Mouse (Mus musculus): Measurements from ENCODE around the gene Fam151b.

Gene Fam151b

DNA sequence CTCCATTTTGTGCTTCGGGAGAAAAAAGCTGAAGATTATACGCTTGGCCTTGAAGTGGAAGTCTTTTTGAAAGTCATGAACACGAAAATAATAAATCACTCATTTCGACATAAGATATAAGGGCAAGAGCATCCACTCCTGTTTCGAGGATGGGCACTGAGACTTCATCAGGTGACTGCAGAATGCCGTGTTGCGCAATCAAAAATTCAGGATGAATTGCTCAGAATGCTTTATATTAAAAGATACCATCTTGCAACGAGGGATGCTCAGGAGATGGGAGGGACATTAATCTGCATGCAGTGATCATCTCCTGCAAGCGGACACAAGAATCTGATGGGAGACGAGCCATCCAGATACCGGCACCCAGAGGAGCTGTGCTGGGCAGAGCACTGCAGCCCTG is 64.2 kb downstream of the Fam151b start:
- no peak for DNase-seq (ENCODE audit: low spot score in 2 of 2)

DNA sequence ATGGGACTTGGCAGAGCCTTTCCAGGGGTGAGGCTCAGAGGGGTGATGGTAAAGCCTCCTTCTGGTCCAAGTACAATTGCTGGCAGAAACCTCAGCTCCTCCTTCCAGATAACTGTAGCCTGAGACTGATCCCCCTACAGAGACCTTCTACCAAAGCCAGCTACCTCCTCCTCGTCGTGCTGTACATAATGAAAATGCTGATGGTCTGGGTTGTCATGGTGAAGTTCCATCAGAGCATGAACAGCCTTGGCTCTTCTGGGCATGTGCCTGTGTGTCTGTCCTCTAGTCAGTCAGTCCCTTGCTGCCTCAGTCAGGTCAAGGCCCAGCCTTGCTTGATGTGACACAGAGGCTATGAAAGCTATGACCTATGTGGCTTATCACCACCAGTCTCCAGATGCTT is 73.3 kb downstream of the Fam151b start:
- no peak for DNase-seq (ENCODE audit: low spot score in 2 of 2)

DNA sequence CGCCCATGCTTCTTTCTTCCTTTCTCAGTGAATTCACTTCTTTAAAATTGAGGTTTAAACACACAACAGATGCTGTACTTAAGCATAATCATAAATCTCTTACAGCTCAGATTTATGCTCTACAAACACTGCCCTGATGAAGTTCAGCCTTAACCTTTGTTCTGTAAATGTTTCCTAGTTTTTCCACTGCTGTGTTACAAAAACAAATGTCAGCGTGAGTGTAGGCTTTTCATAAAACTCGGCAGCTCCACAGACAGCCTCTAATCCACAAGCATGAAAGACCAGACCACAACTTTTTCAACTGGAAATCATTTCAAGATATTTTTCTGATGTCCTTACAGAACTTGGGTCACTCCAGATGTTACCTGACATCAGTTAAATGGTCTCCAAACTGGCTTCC is 80.3 kb downstream of the Fam151b start:
- DNase-seq (ENCODE audit: low spot score in 2 of 2), result no peak

DNA sequence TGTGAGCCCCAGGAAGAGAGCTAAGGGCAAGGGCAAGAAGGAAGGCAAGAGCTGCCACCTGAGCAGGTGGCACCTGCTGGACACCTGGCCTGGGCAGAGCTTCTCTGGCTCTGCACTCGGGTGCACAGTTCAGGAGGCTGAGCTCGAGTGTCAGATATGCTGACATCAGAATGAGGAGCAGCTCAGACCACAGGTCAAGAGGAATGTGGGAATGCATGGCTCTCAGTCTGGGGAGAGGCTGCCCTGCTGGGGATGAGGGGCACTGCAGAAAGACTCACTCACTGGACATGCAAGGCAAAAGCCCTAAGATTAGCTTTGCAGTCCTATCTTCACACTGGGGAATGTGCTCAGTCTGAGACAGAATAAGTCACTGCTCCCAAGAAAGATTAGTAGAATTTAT is 81.8 kb downstream of the Fam151b start:
- DNase-seq (ENCODE audit: low spot score in 2 of 2), result no peak

Measured in frontal cortex, postnatal 10 days (tissue).